Mouse (Mus musculus): ENCODE results near the gene Zfp292. TPM values are rescaled to one million over a fixed set of nuclear protein-coding genes. Genes with fewer than 3 reads are reported as not detected.

Zfp292 gene
- polyA plus RNA-seq, 1 experiment = 5.8 TPM

- no peak for DNase-seq (ENCODE audit: low spot score)
Observed at GRCm38 (mm10) chr4:34882291-34882769, 430 bp downstream of the Zfp292 start.

DNA sequence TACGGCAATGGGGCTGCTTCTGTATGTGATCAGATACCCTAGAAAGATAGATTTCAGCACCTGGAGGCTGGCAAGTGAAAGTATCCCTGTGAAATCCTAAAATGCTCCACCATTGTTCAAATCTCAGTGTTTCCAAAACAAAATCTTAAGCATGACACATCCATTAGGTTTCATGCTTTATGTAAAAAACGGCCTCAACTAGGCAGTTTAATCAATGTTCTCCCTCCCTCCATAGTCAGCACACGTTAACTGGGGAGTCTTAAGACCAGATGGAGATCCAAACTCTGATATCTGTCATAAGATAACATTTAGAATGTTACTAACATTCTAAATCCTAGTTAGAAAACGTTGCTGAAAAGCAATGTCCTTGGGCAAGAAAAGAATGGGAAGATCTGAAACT is 909 bp downstream of the Zfp292 start:
- DNase-seq (ENCODE audit: low spot score) = no peak

GRCm38 (mm10) chr4:34880921-34881650 is 1.7 kb downstream of the Zfp292 start:
- no peak for DNase-seq (ENCODE audit: low spot score)

GRCm38 (mm10) chr4:34874234-34874633 is 8.5 kb downstream of the Zfp292 start:
- no peak for DNase-seq (ENCODE audit: low spot score)

DNA sequence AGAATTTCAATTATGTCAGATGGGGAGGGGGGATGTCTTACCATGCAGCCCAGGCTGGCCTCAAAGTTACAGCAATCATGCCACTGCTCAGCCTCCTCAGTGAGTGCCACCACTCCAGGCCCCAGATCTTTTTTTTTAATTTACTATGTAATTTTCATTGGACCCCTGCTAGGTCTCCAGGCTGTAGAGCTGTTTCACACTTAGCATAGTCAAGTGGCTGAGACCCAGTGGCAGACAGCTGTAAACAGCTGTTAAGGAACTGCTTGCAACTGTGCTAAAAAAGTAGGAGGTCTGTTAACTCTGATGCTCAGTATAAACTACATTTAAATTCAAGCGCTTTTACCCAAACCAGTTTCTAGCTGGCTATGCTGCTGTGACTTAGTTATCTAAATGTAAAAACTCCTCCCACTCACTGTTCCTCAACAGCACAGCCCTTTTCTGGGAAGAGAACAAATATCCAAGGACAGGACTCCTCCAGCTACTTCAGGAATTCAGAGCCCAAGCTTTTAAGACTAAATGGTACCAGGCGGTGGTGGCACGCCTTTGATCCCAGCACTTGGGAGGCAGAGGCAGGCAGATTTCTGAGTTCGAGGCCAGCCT is 9.8 kb downstream of the Zfp292 start:
- DNase-seq (ENCODE audit: low spot score) = no peak

DNA sequence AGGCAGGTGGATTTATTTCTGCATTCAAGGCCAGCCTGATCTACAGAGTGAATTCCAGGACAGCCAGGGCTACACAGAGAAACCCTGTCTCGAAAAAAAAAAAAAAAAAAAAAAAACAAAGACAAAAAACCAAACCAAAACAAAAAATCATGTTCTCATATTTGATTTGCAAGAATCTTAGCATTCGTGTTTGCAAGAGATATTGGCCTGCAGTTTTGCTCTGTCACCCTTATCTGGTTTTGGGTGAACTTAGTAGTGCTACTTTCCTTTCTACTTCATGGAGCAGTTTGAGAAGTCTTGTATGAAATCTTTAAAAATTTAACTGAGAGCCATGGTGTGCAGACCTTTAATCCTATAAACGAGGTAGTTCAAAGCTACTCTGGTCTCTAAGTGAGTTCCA is 12.9 kb downstream of the Zfp292 start:
- DNase-seq (ENCODE audit: low spot score) = no peak

DNA sequence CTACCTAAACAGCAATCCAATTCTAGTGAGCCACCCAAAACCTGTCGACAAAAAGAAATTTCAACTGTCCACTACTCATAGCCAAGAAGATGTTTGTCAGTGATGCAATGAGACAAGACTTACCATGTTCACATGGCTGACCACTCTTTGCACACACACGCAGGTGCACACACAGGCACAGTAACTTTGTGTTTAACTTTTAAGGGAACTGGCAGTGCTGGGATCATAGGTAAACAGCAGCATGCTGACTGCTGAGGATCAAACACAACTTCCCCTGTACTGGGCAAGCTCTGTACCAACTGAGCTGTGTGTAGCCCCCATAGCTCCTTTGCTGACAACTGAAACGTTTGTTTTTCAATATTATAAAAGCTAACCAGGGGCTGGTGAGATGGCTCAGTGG is 21.3 kb downstream of the Zfp292 start:
- no peak for DNase-seq (ENCODE audit: low spot score)

GRCm38 (mm10) chr4:34859416-34859815 is 23.3 kb downstream of the Zfp292 start:
- DNase-seq (ENCODE audit: low spot score) = no peak

DNA sequence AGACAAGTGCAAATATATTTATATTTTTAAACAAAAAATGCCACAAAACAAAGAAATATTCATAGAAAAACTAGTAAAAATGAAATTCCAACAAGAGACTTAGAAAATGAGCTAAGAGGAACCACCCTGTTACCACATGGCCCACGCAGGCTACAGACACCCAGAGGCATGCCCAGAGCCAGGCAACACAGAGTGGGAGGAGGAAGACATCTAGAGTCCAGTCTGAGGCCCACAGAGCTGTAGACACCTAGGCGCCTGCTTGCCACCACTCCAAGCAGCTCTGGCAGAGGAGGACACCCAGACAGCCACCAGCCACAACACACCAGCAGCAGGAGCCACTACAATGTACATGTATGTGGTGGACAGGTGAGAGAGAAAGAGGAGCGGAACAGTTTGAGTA is 23.9 kb downstream of the Zfp292 start:
- DNase-seq (ENCODE audit: low spot score) = no peak

DNA sequence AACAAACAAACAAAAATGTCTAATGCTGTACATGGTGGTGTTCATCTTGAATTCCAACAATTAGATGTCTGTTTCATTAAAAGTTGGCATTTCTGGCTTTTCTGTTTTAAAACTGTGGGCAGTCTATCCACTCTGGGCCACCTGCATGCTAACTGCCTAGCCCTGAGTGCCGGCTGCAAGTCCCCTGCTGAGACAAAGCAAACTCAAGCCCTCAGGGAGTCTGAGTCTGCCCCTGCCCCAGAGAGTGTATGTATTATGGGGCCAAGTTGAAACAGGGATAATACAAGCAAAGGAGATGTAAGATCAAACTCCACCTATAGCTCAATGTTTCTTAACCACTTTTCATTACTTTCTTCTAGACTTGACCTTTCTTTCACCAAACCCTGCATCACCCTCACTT is 26.8 kb downstream of the Zfp292 start:
- DNase-seq (ENCODE audit: low spot score) = no peak

GRCm38 (mm10) chr4:34852051-34852450 is 30.7 kb downstream of the Zfp292 start:
- no peak for DNase-seq (ENCODE audit: low spot score)

DNA sequence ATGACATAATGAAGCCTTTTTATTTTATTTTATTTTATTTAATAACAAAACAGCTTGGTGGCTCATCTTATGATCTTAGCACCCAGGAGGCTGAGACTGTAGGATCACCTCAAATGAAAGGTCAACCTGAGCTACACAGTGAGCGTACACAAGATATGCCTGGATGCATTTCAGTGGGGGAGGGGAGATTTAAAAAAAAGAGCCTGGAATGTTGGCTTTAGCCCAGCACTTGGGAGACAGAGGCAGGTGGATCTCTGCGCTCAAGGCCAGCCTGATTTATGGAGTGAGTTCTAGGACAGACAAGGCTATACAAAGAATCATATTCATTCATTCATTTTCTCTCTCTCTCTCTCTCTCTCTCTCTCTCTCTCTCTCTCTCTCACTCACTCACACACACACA is 32.6 kb downstream of the Zfp292 start:
- no peak for DNase-seq (ENCODE audit: low spot score)

DNA sequence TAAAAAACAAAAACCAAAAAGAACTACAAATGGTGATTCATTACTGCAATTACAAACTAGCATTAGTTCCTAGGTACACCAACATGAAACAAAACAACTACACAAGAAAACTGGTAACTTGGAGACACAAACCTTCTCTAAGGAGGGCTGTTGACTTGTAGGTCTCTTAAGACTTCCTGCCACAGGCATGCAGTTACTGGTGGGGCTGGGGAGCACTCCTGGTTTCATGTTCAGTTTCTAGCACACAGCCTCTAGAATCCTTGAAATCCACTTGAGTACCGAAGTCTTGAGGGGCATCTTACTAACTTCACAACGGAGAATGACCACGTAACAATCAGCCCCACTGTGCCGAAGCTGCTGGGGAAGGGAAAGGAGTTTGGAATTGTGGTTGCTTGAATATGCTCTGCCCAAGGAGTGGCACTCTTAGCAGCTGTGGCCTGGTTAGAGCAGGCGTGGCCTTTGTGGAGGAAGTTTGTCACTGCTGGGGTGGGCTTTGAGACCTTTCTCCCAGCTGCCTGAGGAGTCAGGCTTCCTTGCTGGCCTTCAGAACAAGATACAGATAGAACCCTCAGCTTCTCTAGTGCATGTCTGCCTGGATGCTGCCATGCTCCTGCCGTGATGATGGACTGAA is 35.0 kb downstream of the Zfp292 start:
- DNase-seq (ENCODE audit: low spot score) = no peak

DNA sequence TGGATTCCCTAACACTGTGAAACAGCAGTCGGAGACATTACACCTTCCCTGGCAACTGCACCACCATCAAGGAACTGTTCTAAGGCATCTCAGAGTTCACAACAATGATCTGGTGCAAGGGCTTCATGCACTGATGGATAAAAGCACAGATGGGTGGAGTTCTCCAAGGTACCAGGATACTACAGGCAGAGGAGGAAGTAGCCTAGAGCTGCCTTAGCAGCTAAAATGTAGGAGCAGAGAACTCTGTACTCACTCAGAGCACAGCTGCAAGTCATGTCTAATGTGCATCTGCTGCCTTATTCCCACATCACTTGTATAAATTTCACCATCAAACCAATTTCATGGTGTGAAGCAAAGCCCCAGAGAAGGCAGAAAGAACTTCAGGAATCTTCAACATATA is 38.9 kb downstream of the Zfp292 start:
- no peak for DNase-seq (ENCODE audit: low spot score)

- DNase-seq (ENCODE audit: low spot score) = no peak
Observed at GRCm38 (mm10) chr4:34842826-34843225, 39.9 kb downstream of the Zfp292 start.

DNA sequence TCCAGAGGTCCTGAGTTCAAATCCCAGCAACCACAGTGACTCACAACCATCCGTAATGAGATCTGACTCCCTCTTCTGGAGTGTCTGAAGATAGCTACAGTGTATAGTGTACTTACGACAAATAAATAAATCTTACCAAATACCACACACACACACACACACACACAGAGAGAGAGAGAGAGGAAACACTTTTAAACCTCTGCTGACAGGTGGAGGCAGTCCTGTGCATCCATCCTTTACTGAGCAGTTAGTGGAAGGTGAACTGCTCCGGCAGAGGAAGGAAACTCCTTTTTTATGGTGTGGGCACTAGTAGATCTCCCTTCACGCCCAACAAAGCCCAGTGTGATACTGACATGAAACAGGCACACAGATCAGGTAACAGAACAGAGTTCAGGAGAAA is 51.3 kb downstream of the Zfp292 start:
- DNase-seq (ENCODE audit: low spot score) = no peak

DNA sequence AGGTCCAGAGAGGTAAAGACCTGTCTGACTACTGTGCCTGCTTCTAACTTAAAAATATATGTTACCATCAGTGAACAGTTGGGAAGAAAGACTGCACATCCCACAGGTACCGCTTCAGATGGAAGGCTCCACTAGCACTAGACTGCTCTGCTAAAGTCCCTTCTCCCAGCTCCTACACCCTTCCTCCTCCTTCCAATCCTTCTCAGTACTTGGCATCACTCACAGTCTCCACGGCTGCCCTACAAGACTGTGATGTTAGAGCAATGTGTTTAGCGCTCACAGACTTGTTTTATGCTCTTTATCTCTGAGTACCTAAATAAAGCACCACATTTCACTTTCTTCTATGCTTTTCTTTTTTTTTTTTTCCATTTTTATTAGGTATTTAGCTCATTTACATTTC is 53.3 kb downstream of the Zfp292 start:
- DNase-seq (ENCODE audit: low spot score) = no peak

DNA sequence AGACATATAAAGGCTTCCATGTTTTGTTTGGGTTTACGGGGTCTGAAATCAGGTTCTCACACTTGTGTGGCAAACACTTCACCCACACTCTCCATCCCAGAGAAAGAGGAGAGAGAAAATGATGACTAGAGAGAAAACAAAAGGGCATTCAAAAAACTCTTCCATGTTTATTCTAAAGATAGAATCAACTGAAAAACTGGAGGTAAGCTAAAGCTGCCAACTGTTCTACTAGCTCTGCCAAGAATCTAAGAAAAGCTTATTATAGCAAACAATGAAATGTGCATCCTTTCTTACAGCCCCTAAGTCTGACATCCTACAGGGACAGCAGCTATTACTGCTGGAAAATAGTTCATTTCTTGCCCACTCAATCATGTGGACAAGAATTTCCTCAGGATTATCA is 58.9 kb downstream of the Zfp292 start:
- DNase-seq (ENCODE audit: low spot score) = no peak

- no peak for DNase-seq (ENCODE audit: low spot score)
Observed at GRCm38 (mm10) chr4:34819904-34820303, 62.9 kb downstream of the Zfp292 start.

DNA sequence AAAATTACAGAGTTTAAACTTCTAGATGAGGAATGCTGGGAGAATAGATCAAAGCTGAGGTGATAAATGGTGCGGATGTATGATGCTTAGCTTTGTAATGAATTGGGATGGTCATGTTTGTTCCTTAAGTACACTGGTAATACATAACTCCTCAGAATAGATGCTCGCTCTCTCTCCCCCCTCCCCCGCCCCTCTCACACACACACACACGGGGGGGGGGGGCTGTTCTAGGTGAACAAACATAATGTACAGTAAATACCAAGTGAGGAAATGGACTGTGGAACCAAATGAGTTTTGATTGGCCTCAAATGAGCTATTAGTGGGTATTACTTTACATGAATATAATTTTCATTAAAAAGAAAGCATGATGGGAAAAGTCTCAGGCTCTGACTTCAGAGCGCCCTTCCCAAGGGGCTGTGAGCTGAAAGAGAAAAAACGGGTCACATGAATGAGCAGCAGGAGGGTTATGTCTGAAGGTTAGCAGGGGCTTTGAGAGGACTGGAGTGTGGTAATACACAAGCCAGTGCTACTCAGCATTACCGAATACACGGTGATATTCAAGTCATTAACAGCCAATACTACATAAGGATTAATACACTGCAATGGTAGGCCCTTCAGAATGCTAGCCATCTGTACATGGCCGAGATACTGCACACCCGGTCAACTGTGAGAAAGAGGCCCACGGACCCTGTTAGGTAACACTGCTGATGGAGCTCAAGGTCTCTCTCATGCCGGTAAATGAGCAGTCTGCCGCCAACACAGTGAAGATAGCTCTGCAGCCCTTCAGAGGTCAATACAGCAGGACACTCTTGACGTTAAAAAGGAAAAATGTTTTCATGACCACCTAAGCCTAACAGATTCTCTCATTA is 81.4 kb downstream of the Zfp292 start:
- no peak for DNase-seq (ENCODE audit: low spot score)

DNA sequence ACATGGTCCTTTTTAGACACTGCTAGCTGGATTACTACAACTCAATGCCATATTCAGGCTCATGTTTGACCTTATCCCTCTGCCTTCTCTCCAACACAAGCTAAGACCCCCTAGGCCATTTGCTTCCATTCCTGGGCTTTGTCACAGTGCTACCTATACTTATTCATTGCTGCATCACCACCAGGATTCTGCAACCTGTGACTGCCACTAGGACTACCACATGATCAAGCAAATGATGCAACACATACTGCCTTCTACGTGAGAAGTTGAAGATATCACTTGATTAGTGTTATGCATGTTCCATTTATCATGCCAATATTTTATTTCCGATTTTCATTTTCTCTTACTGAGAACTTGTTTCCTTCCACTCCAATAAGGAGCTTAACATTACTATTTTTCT is 84.8 kb downstream of the Zfp292 start:
- DNase-seq (ENCODE audit: low spot score) = no peak

GRCm38 (mm10) chr4:34797294-34797983 is 85.3 kb downstream of the Zfp292 start:
- DNase-seq (ENCODE audit: low spot score) = no peak
